8 mouse cellular contexts compared by ENCODE assay signal in the genomic region with DNA sequence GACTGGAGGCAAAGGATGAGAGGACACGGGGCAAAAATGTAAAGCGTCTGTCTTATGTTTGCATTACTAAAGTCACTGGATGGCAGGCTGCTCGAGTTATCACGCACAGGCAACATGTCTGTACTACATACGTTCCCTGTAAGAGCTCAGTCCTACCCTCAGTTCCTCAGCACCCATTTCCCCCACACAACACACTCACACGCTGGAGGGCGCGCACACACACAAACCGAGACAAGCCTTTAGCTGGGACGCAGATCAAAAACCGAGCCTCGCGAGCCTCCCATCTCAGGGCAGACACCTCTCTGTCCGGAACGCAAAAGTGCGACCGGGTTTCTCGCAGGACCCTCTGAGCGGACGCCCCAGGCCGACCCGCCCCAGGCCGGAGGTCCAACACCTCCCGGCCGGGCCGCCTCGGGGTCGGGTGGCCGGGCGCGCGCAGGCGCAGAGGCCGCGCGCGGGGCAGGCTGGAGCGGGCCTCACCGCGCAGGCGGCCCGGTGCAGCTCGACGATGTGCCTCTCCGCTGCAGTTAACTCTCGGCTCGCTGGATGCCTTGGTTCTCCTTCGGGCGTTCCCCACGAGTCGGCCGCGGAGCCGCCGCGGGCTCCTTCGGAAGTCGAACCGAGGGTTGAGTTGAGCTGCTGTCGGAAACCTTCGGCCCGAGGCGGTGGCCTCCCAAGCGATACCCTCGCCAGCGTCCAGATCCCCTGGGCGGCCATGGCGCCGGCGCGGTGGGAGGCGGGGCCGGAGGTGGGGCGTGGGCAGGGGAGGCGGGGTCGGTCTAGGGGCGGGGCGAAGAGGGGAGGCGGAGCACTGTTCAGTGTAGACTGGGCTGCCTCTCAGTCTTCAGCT. TPM values are rescaled to one million over a fixed set of nuclear protein-coding genes. Genes with fewer than 3 reads are reported as not detected.
A peak's percentile ranks its signal among the peaks of the same experiment; 100 is the strongest.
DNase-seq lines count a peak whose midpoint lies in the region; ATAC-seq lines count a peak whose summit lies in the region.
"Not testable (repeated sequence)": the region's sequence is repeated elsewhere in the genome, so short reads cannot be mapped to it uniquely, and the experiment has no call there.

A gene (minus strand): TSS at position 752 of the 850 bp plus-strand sequence.

- H3K36me3 ChIP-seq in hindbrain, embryonic 12.5 days: not testable (repeated sequence)

- peak; percentile 99 for ATAC-seq in hindbrain, embryonic 12.5 days (ENCODE audit: low FRiP score)

- H3K27ac ChIP-seq in hindbrain, embryonic 12.5 days: peak within 1 kb of the TSS; percentile 76

- not testable (repeated sequence) for H3K27me3 ChIP-seq in hindbrain, embryonic 12.5 days

- H3K9me3 ChIP-seq in hindbrain, embryonic 12.5 days (replicated peaks): not testable (repeated sequence)

- H3K4me2 ChIP-seq in hindbrain, embryonic 12.5 days (replicated peaks): peak within 1 kb of the TSS; percentile 33

- H3K4me1 ChIP-seq in hindbrain, embryonic 12.5 days: not testable (repeated sequence)

- WGBS in hindbrain, embryonic 12.5 days: 0% methylated on average over 41 of the region's 79 CpGs

- peak within 1 kb of the TSS; percentile 42 for H3K4me3 ChIP-seq in hindbrain, embryonic 12.5 days

- H3K9ac ChIP-seq in hindbrain, embryonic 12.5 days: peak within 1 kb of the TSS; percentile 58; the same call in 1 of the 2 replicates

- peak; percentile 93 for DNase-seq in Muller cell, postnatal 12 days (ENCODE audit: inconsistent ontology term)
- peak; percentile 80 for DNase-seq in cerebellum, adult 9-11 months
- DNase-seq in frontal cortex, postnatal 14 days (ENCODE audit: low spot score in 2 of 2): peak; percentile 68 to 70
- peak; percentile 72 to 81 for DNase-seq in layer of hippocampus, postnatal 25 days (ENCODE audit: extremely low spot score in 1 of 2, low spot score in 1 of 2)
- DNase-seq in lung, postnatal 14 days: peak; percentile 88
- DNase-seq in retina, adult 2 months (ENCODE audit: low read depth, low spot score): peak; percentile 71
- peak; percentile 89 for DNase-seq in thymus, postnatal 25 days

RNA-seq across cellular contexts. Expression of the gene that starts here (rescaled TPM):
- 41.5 and 46.2 TPM in 2 replicates for polyA plus RNA-seq in hindbrain, embryonic 12.5 days (2016; fragmentation: Nextera tagmentation; extraction: Ambion mirVana)
- 10 to 100 TPM; 23.9 to 24.7 TPM for total RNA-seq in layer of hippocampus, postnatal 25 days (2021)

Comparison
In these comparisons a context has a peak if more than half of its experiments do, and no peak if none do; other contexts are left out.
1. Peak in every context shown above with its lines: DNase-seq, ATAC-seq, H3K4me3 ChIP-seq and H3K27ac ChIP-seq.